Comparison of ENCODE assay signal across 22 mouse cellular contexts in genomic region chr19:21357792-21358191, GRCm38 (mm10).
A peak's percentile ranks its signal among the peaks of the same experiment; 100 is the strongest.
DNase-seq lines count a peak whose midpoint lies in the region; ATAC-seq and TF ChIP-seq lines count a peak whose summit lies in the region.
"Had no signal": no experiment of that assay in that cellular context is flagged by ENCODE, and none has a peak within 500 bp of the region (broad histone marks: within the 10 kb centered on the region; RNA-seq: fewer than 3 reads in every experiment).

No protein-coding gene starts in this region.

- no peak for TF ChIP-seq POLR2A in testis, adult 2 months (IDR thresholded peaks at IDR 0.05; ENCODE audit: control insufficient read depth, low read depth, low read length)

- H3K36me3 ChIP-seq in testis, adult 2 months (ENCODE audit: control insufficient read depth, insufficient read depth, low read length) = no peaks in the 10 kb centered on the region
- H3K36me3 ChIP-seq in forebrain, embryonic 12.5 days (replicated peaks) = no peaks in the 10 kb centered on the region
- H3K36me3 ChIP-seq: embryonic facial prominence, embryonic 10.5 days; embryonic facial prominence, embryonic 12.5 days had no signal

- H3K9ac ChIP-seq in forebrain, embryonic 12.5 days = no peak overlapping the region
- H3K9ac ChIP-seq: embryonic facial prominence, embryonic 12.5 days had no signal

- H3K9me3 ChIP-seq in forebrain, embryonic 12.5 days = no peaks in the 10 kb centered on the region
- H3K9me3 ChIP-seq: embryonic facial prominence, embryonic 10.5 days; embryonic facial prominence, embryonic 12.5 days had no signal

- H3K4me2 ChIP-seq in forebrain, embryonic 12.5 days = no peak overlapping the region
- H3K4me2 ChIP-seq: embryonic facial prominence, embryonic 12.5 days had no signal

- no peaks in the 10 kb centered on the region for H3K27me3 ChIP-seq in testis, adult 2 months (ENCODE audit: control insufficient read depth, insufficient read depth, low read length)
- H3K27me3 ChIP-seq in forebrain, embryonic 12.5 days = no peaks in the 10 kb centered on the region
- H3K27me3 ChIP-seq: embryonic facial prominence, embryonic 12.5 days had no signal

- H3K27ac ChIP-seq in testis, adult 2 months (ENCODE audit: control insufficient read depth, insufficient read depth, low read depth, low read length) = no peak overlapping the region
- H3K27ac ChIP-seq in forebrain, embryonic 12.5 days = no peak overlapping the region
- H3K27ac ChIP-seq: embryonic facial prominence, embryonic 10.5 days; embryonic facial prominence, embryonic 12.5 days had no signal

- peak; percentile 48 for ATAC-seq in granulocyte monocyte progenitor cell, adult 5-6 weeks (replicated peaks; ENCODE audit: poor library complexity, severe bottlenecking)
- ATAC-seq in megakaryocyte progenitor cell, adult 5-6 weeks (replicated peaks; ENCODE audit: poor library complexity) = peak; percentile 54; the same call in 1 of the 2 replicates
- ATAC-seq in forebrain, embryonic 12.5 days (ENCODE audit: low FRiP score) = no peak
- ATAC-seq: activated CD4-positive, CD25-positive, alpha-beta regulatory T cell, adult 4 months; CD4-positive, CD25-positive, alpha-beta regulatory T cell, adult 4 months; forebrain, embryonic 14.5 days; forebrain, embryonic 16.5 days; Patski had no signal

- TF ChIP-seq CTCF in testis, adult 2 months (IDR thresholded peaks at IDR 0.05; ENCODE audit: control insufficient read depth, insufficient read depth, insufficient replicate concordance, low read depth, low read length) = no peak

- H3K4me3 ChIP-seq in testis, adult 2 months (ENCODE audit: control insufficient read depth, low read depth, low read length) = peak overlapping the region; percentile 52; the same call in 1 of the 2 replicates
- H3K4me3 ChIP-seq in forebrain, embryonic 12.5 days (replicated peaks) = no peak overlapping the region
- H3K4me3 ChIP-seq: embryonic facial prominence, embryonic 10.5 days; embryonic facial prominence, embryonic 12.5 days had no signal

- no peak for DNase-seq in testis, postnatal 14 days (ENCODE audit: low spot score)
- no peak for DNase-seq in kidney, postnatal 14 days
- DNase-seq in retina, postnatal 1 day = no peak
- DNase-seq: adrenal gland, postnatal 10 days; adrenal gland, postnatal 25 days; B cell, adult 2 months; cerebellum, adult 11 months; cerebellum, adult 18-20 months; cerebellum, adult 8-10 months; cerebellum, postnatal 10 days; cerebellum, postnatal 25 days had no signal

- H3K4me1 ChIP-seq in testis, adult 2 months (ENCODE audit: control insufficient read depth, insufficient read depth, low read length) = no peaks in the 10 kb centered on the region
- H3K4me1 ChIP-seq in forebrain, embryonic 12.5 days = no peaks in the 10 kb centered on the region
- H3K4me1 ChIP-seq: embryonic facial prominence, embryonic 10.5 days; embryonic facial prominence, embryonic 12.5 days had no signal

- WGBS in forebrain, embryonic 12.5 days = 93% methylated on average over 6 of the region's 6 CpGs
